Mouse (Mus musculus) ovary, postnatal 14 days (tissue): ENCODE measurements around the gene Smad5.

Experiments
- DNase-seq: peaks from one replicate; pipeline ENCODE4 v3.0.0; 2022; ENCODE audit warnings: low spot score

Smad5 gene

GRCm38 (mm10) chr13:56702469-56703221 lies at the start of gene Smad5:
Gene Smad5, plus strand, starts transcription at chr13:56703010.
- DNase-seq, result peak; percentile 80

- DNase-seq, result no peak
These were observed 48.6 kb upstream of the Smad5 start for GRCm38 (mm10) chr13:56654176-56654575.

GRCm38 (mm10) chr13:56657946-56658512 lies 44.8 kb upstream of the Smad5 start:
- peak; percentile 75 for DNase-seq

GRCm38 (mm10) chr13:56658931-56659330 lies 43.9 kb upstream of the Smad5 start:
- no peak for DNase-seq

GRCm38 (mm10) chr13:56661914-56662621 lies 40.7 kb upstream of the Smad5 start:
- DNase-seq, result no peak

- DNase-seq, result no peak
These were observed 38.3 kb upstream of the Smad5 start for GRCm38 (mm10) chr13:56664256-56665170.

GRCm38 (mm10) chr13:56671206-56671605 lies 31.6 kb upstream of the Smad5 start:
- no peak for DNase-seq

GRCm38 (mm10) chr13:56677731-56678130 lies 25.1 kb upstream of the Smad5 start:
- DNase-seq, result no peak

GRCm38 (mm10) chr13:56678188-56678787 lies 24.5 kb upstream of the Smad5 start:
- DNase-seq, result peak; percentile 75

- DNase-seq, result no peak
These were observed 23.8 kb upstream of the Smad5 start for GRCm38 (mm10) chr13:56678826-56679504.

- no peak for DNase-seq
These were observed 20.9 kb upstream of the Smad5 start for GRCm38 (mm10) chr13:56681924-56682323.

GRCm38 (mm10) chr13:56682326-56682725 lies 20.5 kb upstream of the Smad5 start:
- DNase-seq, result peak; percentile 57

- DNase-seq, result no peak
These were observed 19.5 kb upstream of the Smad5 start for GRCm38 (mm10) chr13:56683306-56683705.

- DNase-seq, result no peak
These were observed 10.8 kb upstream of the Smad5 start for GRCm38 (mm10) chr13:56692011-56692410.

GRCm38 (mm10) chr13:56692644-56693043 lies 10.2 kb upstream of the Smad5 start:
- DNase-seq, result no peak

- DNase-seq, result no peak
These were observed 7.1 kb upstream of the Smad5 start for GRCm38 (mm10) chr13:56695701-56696100.

GRCm38 (mm10) chr13:56696699-56697098 lies 6.1 kb upstream of the Smad5 start:
- no peak for DNase-seq

- no peak for DNase-seq
These were observed 5.6 kb upstream of the Smad5 start for GRCm38 (mm10) chr13:56697171-56697570.

GRCm38 (mm10) chr13:56698391-56698790 lies 4.4 kb upstream of the Smad5 start:
- DNase-seq, result no peak

- DNase-seq, result no peak
These were observed 3.4 kb upstream of the Smad5 start for GRCm38 (mm10) chr13:56699370-56699769.

GRCm38 (mm10) chr13:56700981-56701380 lies 1.8 kb upstream of the Smad5 start:
- no peak for DNase-seq
